Mouse (Mus musculus): Measurements from ENCODE around the gene Cib4. TPM values are rescaled to one million over a fixed set of nuclear protein-coding genes. Genes with fewer than 3 reads are reported as not detected.

Cib4 gene
- polyA plus RNA-seq, 1 experiment from 2014 or later = not detected

DNA sequence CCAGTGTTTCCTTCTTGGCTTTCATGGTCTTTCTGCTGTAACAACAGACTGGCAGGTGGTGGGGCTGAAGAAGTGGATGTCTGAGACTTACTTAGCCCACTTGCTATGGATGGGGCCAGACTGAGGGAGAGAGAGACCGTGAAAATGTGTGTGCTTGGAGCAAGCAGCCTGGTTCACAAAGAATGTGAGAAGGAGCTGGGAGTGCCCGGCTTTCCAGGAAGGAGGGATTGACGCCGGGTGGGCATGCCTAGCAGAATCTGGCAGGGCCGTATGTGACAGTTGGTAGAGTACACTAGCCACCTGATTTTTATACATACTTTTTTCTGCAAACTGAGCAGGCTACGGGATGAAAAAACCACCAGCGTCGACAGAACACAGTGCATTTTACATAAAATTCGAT lies 79.3 kb downstream of the Cib4 start:
- no peaks in the 10 kb centered on the region for H3K36me3 ChIP-seq
- 37% methylated on average over 9 of the region's 9 CpGs for WGBS
- H3K9me3 ChIP-seq (replicated peaks) = no peaks in the 10 kb centered on the region
- no peak; the same call in 1 of the 2 replicates for ATAC-seq (ENCODE audit: low FRiP score)
- peak overlapping the region; percentile 57 for H3K4me2 ChIP-seq (replicated peaks)
- H3K4me1 ChIP-seq = peaks cover 33% of the 10 kb centered on the region
- H3K27ac ChIP-seq = no peak overlapping the region
- H3K9ac ChIP-seq = no peak overlapping the region
- peak overlapping the region; percentile 24 for H3K4me3 ChIP-seq
- peaks cover 18% of the 10 kb centered on the region for H3K27me3 ChIP-seq

DNA sequence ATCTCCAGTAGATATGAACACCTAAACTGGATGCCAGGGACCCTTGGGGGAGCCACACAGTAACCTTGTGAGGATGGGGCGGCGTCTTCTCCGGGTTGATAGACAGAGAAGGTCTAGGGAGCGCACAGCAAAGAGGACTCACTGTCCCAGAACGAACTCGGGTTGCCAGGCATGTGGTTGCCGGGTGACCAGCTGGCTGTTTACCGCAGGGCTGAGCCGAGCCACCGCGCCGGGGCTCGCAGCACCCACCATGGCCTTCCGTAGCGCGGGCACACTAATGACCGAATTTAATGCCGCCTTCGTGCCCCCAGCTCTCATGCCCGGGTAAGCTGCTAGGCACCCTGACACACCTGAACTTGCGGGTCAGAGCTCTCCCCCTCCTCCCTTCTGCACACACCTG lies 79.8 kb downstream of the Cib4 start, which contains the start of gene 1700001C02Rik:
TSS of gene 1700001C02Rik (plus strand) at position 187 of the 400 bp plus-strand sequence.
- Histone ChIP-seq H3K27me3 (peaks cover 18% of the 10 kb centered on the region), H3K4me1 (peaks cover 31% of the 10 kb centered on the region), H3K36me3 (no peaks in the 10 kb centered on the region), H3K27ac (no peak within 1 kb of the TSS), H3K9ac (0 out of 2 replicates have a peak within 1 kb of the TSS, but pooled peaks have one; percentile 9), H3K4me2 (replicated peaks) (peak within 1 kb of the TSS; percentile 57), H3K9me3 (replicated peaks) (no peaks in the 10 kb centered on the region), H3K4me3 (peak within 1 kb of the TSS; percentile 24)
- 10% methylated on average over 21 of the region's 21 CpGs for WGBS
- ATAC-seq (ENCODE audit: low FRiP score) = peak; percentile 49

DNA sequence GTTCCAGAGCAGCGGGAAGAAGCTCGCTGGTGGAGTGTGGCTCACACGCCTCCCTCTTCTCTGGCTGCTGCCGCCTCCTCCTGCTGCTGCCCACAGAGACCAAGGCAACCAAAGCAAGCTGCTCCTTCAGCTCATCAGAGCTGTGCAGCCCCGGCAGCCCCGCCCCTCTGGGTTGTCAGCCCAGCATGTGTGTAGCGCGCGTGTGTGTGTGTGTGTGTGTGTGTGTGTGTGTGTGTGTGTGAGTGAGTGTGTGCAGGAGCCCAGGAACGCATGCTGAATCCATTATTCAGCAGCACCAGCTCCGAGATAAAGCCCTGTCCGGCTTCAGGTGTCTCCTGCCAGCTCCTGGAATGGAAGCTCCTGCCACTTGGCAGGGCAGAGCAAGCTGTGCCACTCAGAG lies 83.8 kb downstream of the Cib4 start, which contains the start of gene Otof:
TSS of gene Otof (minus strand) at position 112 of the 400 bp plus-strand sequence.
- H3K9me3 ChIP-seq (replicated peaks) = no peaks in the 10 kb centered on the region
- H3K4me3 ChIP-seq = no peak within 1 kb of the TSS
- H3K4me1 ChIP-seq = peaks cover 28% of the 10 kb centered on the region
- no peak within 1 kb of the TSS for H3K27ac ChIP-seq
- WGBS = 20% methylated on average over 11 of the region's 12 CpGs
- ATAC-seq (ENCODE audit: low FRiP score) = peak; percentile 74
- no peaks in the 10 kb centered on the region for H3K36me3 ChIP-seq
- H3K4me2 ChIP-seq (replicated peaks) = peak within 1 kb of the TSS; percentile 32
- 0 out of 2 replicates have a peak within 1 kb of the TSS, but pooled peaks have one; percentile 10 for H3K9ac ChIP-seq
- peaks cover 21% of the 10 kb centered on the region for H3K27me3 ChIP-seq

DNA sequence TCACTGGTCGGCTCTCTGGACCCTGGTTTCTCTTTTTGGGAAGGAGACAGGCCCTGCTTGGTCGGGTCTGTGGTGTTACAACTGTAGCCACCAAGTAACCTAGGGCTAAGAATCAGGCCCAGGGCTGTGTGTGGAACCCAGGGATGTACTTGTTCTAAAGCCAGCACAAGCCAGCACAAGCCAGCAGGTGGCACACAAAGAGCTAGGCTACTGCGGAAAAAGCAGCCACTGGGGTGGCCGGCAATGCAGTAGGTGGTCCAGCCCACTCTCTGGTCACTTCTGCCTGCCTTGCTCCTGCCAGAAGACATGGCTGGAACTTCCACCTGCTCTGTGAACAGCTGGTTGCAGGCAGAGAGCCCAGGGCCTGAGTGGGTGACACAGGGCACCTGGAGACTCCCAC lies 85.5 kb downstream of the Cib4 start:
- no peaks in the 10 kb centered on the region for H3K36me3 ChIP-seq
- H3K9ac ChIP-seq = no peak overlapping the region
- peaks cover 23% of the 10 kb centered on the region for H3K4me1 ChIP-seq
- no peak overlapping the region for H3K4me2 ChIP-seq (replicated peaks)
- peaks cover 14% of the 10 kb centered on the region for H3K27me3 ChIP-seq
- 41% methylated on average over 4 of the region's 4 CpGs for WGBS
- no peak overlapping the region for H3K27ac ChIP-seq
- ATAC-seq (ENCODE audit: low FRiP score) = no peak
- no peaks in the 10 kb centered on the region for H3K9me3 ChIP-seq (replicated peaks)
- H3K4me3 ChIP-seq = no peak overlapping the region

DNA sequence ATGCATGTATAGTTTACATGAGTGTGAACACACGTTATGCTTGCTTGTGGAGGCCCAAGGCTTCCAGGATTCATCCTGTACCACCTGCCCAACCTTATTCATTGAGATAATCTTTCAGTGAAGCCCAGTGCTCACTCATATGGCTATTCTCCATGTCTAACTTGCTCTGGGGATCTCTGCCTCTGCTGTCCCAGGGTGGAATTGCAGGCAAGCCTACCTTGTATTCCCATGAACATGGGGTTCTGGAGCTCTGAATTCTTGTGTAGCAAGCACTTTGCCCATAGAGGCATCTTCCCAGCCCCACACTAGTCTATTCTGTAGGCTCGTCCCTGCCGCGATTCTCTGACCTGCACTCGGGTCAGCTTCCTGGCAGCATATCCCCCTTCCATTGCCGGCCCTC lies 89.6 kb downstream of the Cib4 start:
- no peak overlapping the region for H3K9ac ChIP-seq
- no peak for ATAC-seq (ENCODE audit: low FRiP score)
- no peak overlapping the region for H3K4me2 ChIP-seq (replicated peaks)
- no peak overlapping the region for H3K27ac ChIP-seq
- no peaks in the 10 kb centered on the region for H3K36me3 ChIP-seq
- H3K9me3 ChIP-seq (replicated peaks) = no peaks in the 10 kb centered on the region
- peaks cover 5% of the 10 kb centered on the region; the same call in 1 of the 2 replicates for H3K27me3 ChIP-seq
- H3K4me1 ChIP-seq = peaks cover 10% of the 10 kb centered on the region
- H3K4me3 ChIP-seq = no peak overlapping the region
- 50% methylated on average over 6 of the region's 6 CpGs for WGBS

DNA sequence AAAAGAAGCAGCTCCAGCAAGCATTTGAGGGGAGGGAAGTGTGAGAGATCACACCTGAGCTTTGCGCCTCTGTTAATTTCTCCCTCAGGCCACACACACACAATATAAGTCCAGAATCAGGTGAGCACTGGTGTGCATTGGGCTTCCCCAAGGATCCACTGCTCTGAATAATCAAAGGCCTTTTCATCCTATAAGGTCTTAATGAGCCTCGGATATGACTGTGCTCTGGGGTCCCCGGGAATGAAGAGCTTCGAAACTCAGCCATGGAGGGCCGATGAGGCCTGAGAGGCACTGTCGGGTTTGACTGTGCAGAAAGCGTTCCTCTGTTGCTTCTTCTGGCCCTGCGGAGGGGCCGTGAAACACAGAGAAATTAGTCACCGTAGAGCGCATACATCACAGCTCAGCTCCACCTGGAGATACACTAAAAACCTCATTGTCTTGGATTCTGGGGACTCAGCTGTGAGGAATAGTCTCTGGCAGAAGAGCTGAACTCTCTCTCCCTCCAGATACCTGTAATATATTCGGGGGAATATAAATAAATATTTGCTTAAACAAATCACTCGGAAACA lies 101.2 kb downstream of the Cib4 start:
- 79% methylated on average over 13 of the region's 13 CpGs for WGBS
- Histone ChIP-seq H3K4me1 (no peaks in the 10 kb centered on the region), H3K9me3 (replicated peaks) (no peaks in the 10 kb centered on the region), H3K4me3 (no peak overlapping the region), H3K27ac (no peak overlapping the region), H3K4me2 (replicated peaks) (no peak overlapping the region), H3K9ac (no peak overlapping the region), H3K27me3 (no peaks in the 10 kb centered on the region), H3K36me3 (no peaks in the 10 kb centered on the region)
- ATAC-seq (ENCODE audit: low FRiP score) = no peak

DNA sequence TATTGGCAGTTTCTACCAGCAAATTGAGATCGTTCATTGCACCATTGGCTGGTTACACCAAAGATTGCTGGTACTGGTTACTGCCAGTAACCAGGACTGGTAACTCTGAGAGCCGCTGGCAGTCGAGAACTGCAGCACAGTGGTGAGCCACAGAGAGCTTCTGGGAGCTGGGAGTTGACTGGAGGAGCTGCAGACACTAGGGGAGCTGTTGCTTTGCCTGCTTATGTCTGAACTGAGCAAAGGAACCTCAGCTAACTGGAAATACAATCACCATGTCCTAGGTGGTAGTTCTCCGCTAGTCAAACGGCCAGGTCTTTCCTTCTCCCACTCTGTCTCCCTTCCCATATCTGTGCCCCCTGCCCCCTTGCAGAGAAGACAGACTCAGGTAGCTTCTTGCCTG lies 103.4 kb downstream of the Cib4 start:
- Histone ChIP-seq H3K4me3 (no peak overlapping the region), H3K4me2 (replicated peaks) (no peak overlapping the region), H3K27ac (no peak overlapping the region), H3K4me1 (no peaks in the 10 kb centered on the region), H3K9me3 (replicated peaks) (no peaks in the 10 kb centered on the region), H3K36me3 (no peaks in the 10 kb centered on the region), H3K27me3 (no peaks in the 10 kb centered on the region), H3K9ac (no peak overlapping the region)
- WGBS = 70% methylated on average over 5 of the region's 5 CpGs
- ATAC-seq (ENCODE audit: low FRiP score) = no peak

DNA sequence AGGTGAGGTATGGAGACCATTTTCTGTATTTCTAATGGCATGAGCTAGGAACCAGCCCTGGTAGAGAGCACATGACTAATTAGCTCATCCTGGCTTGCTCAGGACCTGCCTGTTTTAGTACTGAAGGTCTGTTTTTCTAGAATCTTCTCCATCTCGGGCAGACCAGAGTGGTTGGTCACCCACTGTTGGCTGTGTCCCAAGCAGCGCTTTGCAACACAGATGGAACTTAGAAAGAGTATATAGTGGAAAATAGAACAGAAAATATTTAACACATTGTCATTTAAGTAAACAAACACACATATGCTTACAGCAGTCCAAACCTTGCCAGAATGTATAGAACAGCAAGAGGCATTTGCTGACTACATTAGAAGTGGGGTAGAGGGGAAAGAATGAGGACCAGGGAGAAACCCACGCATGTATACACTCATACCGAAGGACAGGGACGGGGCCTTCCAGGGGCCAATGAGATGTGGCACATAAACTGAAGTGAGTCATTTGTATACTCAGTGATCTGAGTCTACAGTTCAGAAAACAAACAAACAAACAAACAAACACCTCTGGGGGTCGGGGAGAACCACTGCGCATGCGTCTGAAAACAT lies 105.2 kb downstream of the Cib4 start:
- no peak for ATAC-seq (ENCODE audit: low FRiP score)
- Histone ChIP-seq H3K27ac (no peak overlapping the region), H3K9me3 (replicated peaks) (no peaks in the 10 kb centered on the region), H3K27me3 (no peaks in the 10 kb centered on the region), H3K36me3 (no peaks in the 10 kb centered on the region), H3K4me1 (no peaks in the 10 kb centered on the region), H3K4me2 (replicated peaks) (no peak overlapping the region), H3K9ac (no peak overlapping the region), H3K4me3 (no peak overlapping the region)
- 91% methylated on average over 8 of the region's 8 CpGs for WGBS

DNA sequence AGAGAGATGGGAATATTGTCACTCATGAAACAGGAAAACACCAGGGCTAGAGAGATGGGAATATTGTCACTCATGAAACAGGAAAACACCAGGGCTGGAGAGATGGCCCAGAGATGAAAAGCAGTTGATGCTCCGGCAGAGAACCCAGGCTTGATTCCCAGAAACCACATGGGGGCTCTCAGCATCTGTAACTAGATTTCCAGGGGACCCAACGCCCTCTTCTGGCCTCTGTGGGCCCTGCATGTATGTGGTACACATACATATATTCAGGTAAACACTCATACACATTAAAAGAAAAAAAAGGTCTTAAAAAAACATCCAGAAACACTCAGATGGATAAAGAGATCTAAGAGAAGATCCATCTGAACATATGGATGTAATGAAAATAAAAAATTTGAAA lies 106.7 kb downstream of the Cib4 start:
- no peaks in the 10 kb centered on the region for H3K27me3 ChIP-seq
- no peaks in the 10 kb centered on the region for H3K9me3 ChIP-seq (replicated peaks)
- no peaks in the 10 kb centered on the region for H3K36me3 ChIP-seq
- no peak overlapping the region for H3K4me3 ChIP-seq
- H3K9ac ChIP-seq = no peak overlapping the region
- no peak overlapping the region for H3K4me2 ChIP-seq (replicated peaks)
- H3K27ac ChIP-seq = no peak overlapping the region
- WGBS = 50% methylated on average over 2 of the region's 2 CpGs
- ATAC-seq (ENCODE audit: low FRiP score) = no peak
- H3K4me1 ChIP-seq = no peaks in the 10 kb centered on the region

Other genes with a start within 250 kb of the Cib4 start
- 0.82 and 1.1 TPM in 2 replicates for gene Otof, start 83.9 kb downstream of the Cib4 start, polyA plus RNA-seq (2016; fragmentation: Nextera tagmentation; extraction: Ambion mirVana)
- 1.0 and 1.2 TPM in 2 replicates for gene 1700001C02Rik, start 79.8 kb downstream of the Cib4 start, polyA plus RNA-seq (2016; fragmentation: Nextera tagmentation; extraction: Ambion mirVana)
- 1.5 and 1.6 TPM in 2 replicates for gene Kcnk3, start 42.3 kb upstream of the Cib4 start, polyA plus RNA-seq (2016; fragmentation: Nextera tagmentation; extraction: Ambion mirVana)
- 28.2 and 29.3 TPM in 2 replicates for gene Slc35f6, start 102.1 kb upstream of the Cib4 start, polyA plus RNA-seq (2016; fragmentation: Nextera tagmentation; extraction: Ambion mirVana)
- gene Cenpa, start 120.9 kb upstream of the Cib4 start, polyA plus RNA-seq (2016; fragmentation: Nextera tagmentation; extraction: Ambion mirVana) = 200 and 221 TPM in 2 replicates
- 135 and 156 TPM in 2 replicates for gene Dpysl5, start 165.7 kb upstream of the Cib4 start, polyA plus RNA-seq (2016; fragmentation: Nextera tagmentation; extraction: Ambion mirVana)

Data from hindbrain, embryonic 12.5 days (tissue).